ENCODE assay signal across 2 mouse cellular contexts in genomic region chr7:16255963-16256362, GRCm38 (mm10).
TF ChIP-seq lines count a peak whose summit lies in the region.

No protein-coding gene starts in this region.

TF ChIP-seq in CH12.LX, 34 proteins besides CTCF, POLR2A, EP300 and RAD21:
- TF ChIP-seq TBP (conservative IDR thresholded peaks at IDR 0.05; ENCODE audit: low read depth, low read length): 0 out of 2 replicates have a peak, but pooled peaks have one; percentile 84

TF ChIP-seq in MEL, 35 proteins besides CTCF, POLR2A, EP300 and RAD21:
- peak; percentile 87 for TF ChIP-seq TBP (IDR thresholded peaks at IDR 0.05; ENCODE audit: low read depth, low read length)
